Mouse (Mus musculus) neural tube, embryonic 14.5 days (tissue): ENCODE measurements around the gene Cmc2. TPM values are rescaled to one million over a fixed set of nuclear protein-coding genes. Genes with fewer than 3 reads are reported as not detected.

Experiments used
- ATAC-seq: fragments of 200-750 bp; cut with Nextera tagmentation; 2 replicates; pipeline ENCODE4 v1.8.0; 2017; ENCODE audit warnings: low read depth, mild to moderate bottlenecking, moderate TSS enrichment, moderate library complexity
- H3K27ac ChIP-seq: fragments of 300-500 bp; sonication (generic); 2 replicates; pipeline ENCODE4 v1.5.1; 2014; ENCODE audit warnings: low read depth, mild to moderate bottlenecking, control low read depth, low read length, moderate library complexity, mixed read lengths
- H3K27me3 ChIP-seq: fragments of 300-500 bp; sonication (generic); 2 replicates; pipeline ENCODE4 v1.6.1; 2014; ENCODE audit warnings: low read length; ENCODE audit not compliant: control insufficient read depth, insufficient read depth
- H3K36me3 ChIP-seq: fragments of 300-500 bp; sonication (generic); 2 replicates; pipeline ENCODE4 v1.6.1; 2014; ENCODE audit warnings: low read length, mixed read lengths; ENCODE audit not compliant: control insufficient read depth, insufficient read depth
- H3K4me1 ChIP-seq: fragments of 300-500 bp; sonication (generic); 2 replicates; pipeline ENCODE4 v1.6.1; 2014; ENCODE audit warnings: low read length; ENCODE audit not compliant: control insufficient read depth, insufficient read depth
- H3K4me2 ChIP-seq: fragments of 300-500 bp; sonication (generic); 2 replicates; pipeline ENCODE4 v1.6.1; 2014; ENCODE audit warnings: mild to moderate bottlenecking, low read depth, low read length, control low read depth
- H3K4me3 ChIP-seq: fragments of 300-500 bp; sonication (generic); 2 replicates; pipeline ENCODE4 v1.5.1; 2014; ENCODE audit warnings: low read depth, low read length, control low read depth, mixed read lengths
- H3K9ac ChIP-seq: fragments of 300-500 bp; sonication (generic); replicated peaks from 2 replicates; pipeline ENCODE4 v1.6.1; 2014; ENCODE audit warnings: low read depth, mild to moderate bottlenecking, control low read depth, low read length, mixed read lengths
- H3K9me3 ChIP-seq: fragments of 300-500 bp; sonication (generic); 2 replicates; pipeline ENCODE4 v1.6.1; 2016; ENCODE audit warnings: low read length; ENCODE audit not compliant: control insufficient read depth
- WGBS: fragments of 180-500 bp; shearing (Covaris S2); extraction: QIAGEN DNeasy Blood & Tissue Kit; methylation state at CpG from one replicate; pipeline ENCODE4 v1.1.7; 2014; 5-methylcytosine and 5-hydroxymethylcytosine counted together
- polyA plus RNA-seq: library from polyadenylated mRNA; unstranded; fragments of >200 nt; fragmentation: Nextera tagmentation; extraction: Ambion mirVana; gene quantifications from 2 replicates; pipeline ENCODE4 v1.2.1, GENCODE M21; 2014

Gene Cmc2
- polyA plus RNA-seq, 1 experiment from 2014 or later, result 30.1 TPM

GRCm38 (mm10) chr8:116892636-116893035 lies 28.6 kb downstream of the Cmc2 start:
- WGBS, result 83% methylated on average over 9 of the region's 9 CpGs
- Histone ChIP-seq H3K9ac (no peak overlapping the region), H3K27me3 (no peaks in the 10 kb centered on the region), H3K4me3 (no peak overlapping the region), H3K27ac (no peak overlapping the region), H3K4me2 (no peak overlapping the region), H3K9me3 (no peaks in the 10 kb centered on the region), H3K36me3 (peaks cover 8% of the 10 kb centered on the region; the same call in 1 of the 2 replicates), H3K4me1 (no peaks in the 10 kb centered on the region)
- no peak for ATAC-seq

GRCm38 (mm10) chr8:116892130-116892529 lies 29.1 kb downstream of the Cmc2 start:
- 93% methylated on average over 3 of the region's 3 CpGs for WGBS
- Histone ChIP-seq H3K9ac (no peak overlapping the region), H3K36me3 (peaks cover 8% of the 10 kb centered on the region; the same call in 1 of the 2 replicates), H3K4me3 (no peak overlapping the region), H3K4me2 (no peak overlapping the region), H3K9me3 (no peaks in the 10 kb centered on the region), H3K27me3 (no peaks in the 10 kb centered on the region), H3K27ac (no peak overlapping the region), H3K4me1 (no peaks in the 10 kb centered on the region)
- ATAC-seq, result no peak

- Histone ChIP-seq H3K27me3 (no peaks in the 10 kb centered on the region), H3K9me3 (no peaks in the 10 kb centered on the region), H3K9ac (no peak overlapping the region), H3K4me3 (no peak overlapping the region), H3K27ac (no peak overlapping the region), H3K36me3 (peaks cover 8% of the 10 kb centered on the region; the same call in 1 of the 2 replicates), H3K4me2 (no peak overlapping the region), H3K4me1 (no peaks in the 10 kb centered on the region)
- WGBS, result 85% methylated on average over 5 of the region's 5 CpGs
- ATAC-seq, result no peak
These were observed 29.8 kb downstream of the Cmc2 start for GRCm38 (mm10) chr8:116891446-116891845.

GRCm38 (mm10) chr8:116887813-116888212 lies 33.4 kb downstream of the Cmc2 start:
- H3K4me1 ChIP-seq, result no peaks in the 10 kb centered on the region
- 85% methylated on average over 4 of the region's 4 CpGs for WGBS

GRCm38 (mm10) chr8:116881396-116881795 lies 39.9 kb downstream of the Cmc2 start:
- no peak overlapping the region for H3K4me3 ChIP-seq
- H3K4me1 ChIP-seq, result no peaks in the 10 kb centered on the region
- H3K4me2 ChIP-seq, result no peak overlapping the region
- no peak overlapping the region for H3K27ac ChIP-seq
- H3K9ac ChIP-seq, result no peak overlapping the region
- no peaks in the 10 kb centered on the region for H3K36me3 ChIP-seq
- no peak for ATAC-seq
- WGBS, result 94% methylated on average over 8 of the region's 8 CpGs
- H3K9me3 ChIP-seq, result no peaks in the 10 kb centered on the region
- no peaks in the 10 kb centered on the region for H3K27me3 ChIP-seq

More at GRCm38 (mm10) chr8:116887813-116888212, 33.4 kb downstream of the Cmc2 start:
- no peaks in the 10 kb centered on the region for H3K27me3 ChIP-seq
- H3K4me2 ChIP-seq, result no peak overlapping the region
- no peak overlapping the region for H3K27ac ChIP-seq
- no peaks in the 10 kb centered on the region for H3K9me3 ChIP-seq
- H3K4me3 ChIP-seq, result no peak overlapping the region
- ATAC-seq, result no peak
- no peak overlapping the region for H3K9ac ChIP-seq
- H3K36me3 ChIP-seq, result peaks cover 8% of the 10 kb centered on the region; the same call in 1 of the 2 replicates

GRCm38 (mm10) chr8:116875798-116876450 lies 45.3 kb downstream of the Cmc2 start:
- H3K4me1 ChIP-seq, result no peaks in the 10 kb centered on the region
- H3K4me3 ChIP-seq, result no peak overlapping the region
- H3K4me2 ChIP-seq, result no peak overlapping the region
- no peaks in the 10 kb centered on the region for H3K36me3 ChIP-seq
- no peak for ATAC-seq
- H3K9me3 ChIP-seq, result no peaks in the 10 kb centered on the region
- H3K27me3 ChIP-seq, result no peaks in the 10 kb centered on the region
- H3K9ac ChIP-seq, result no peak overlapping the region
- H3K27ac ChIP-seq, result no peak overlapping the region
- 84% methylated on average over 17 of the region's 17 CpGs for WGBS

- WGBS, result 77% methylated on average over 8 of the region's 8 CpGs
- Histone ChIP-seq H3K27me3 (no peaks in the 10 kb centered on the region), H3K4me1 (no peaks in the 10 kb centered on the region), H3K27ac (no peak overlapping the region), H3K4me3 (no peak overlapping the region), H3K36me3 (no peaks in the 10 kb centered on the region), H3K9ac (no peak overlapping the region), H3K4me2 (no peak overlapping the region), H3K9me3 (no peaks in the 10 kb centered on the region)
- no peak for ATAC-seq
These were observed 47.3 kb downstream of the Cmc2 start for GRCm38 (mm10) chr8:116873986-116874385.

- Histone ChIP-seq H3K4me1 (no peaks in the 10 kb centered on the region), H3K36me3 (no peaks in the 10 kb centered on the region), H3K27ac (no peak overlapping the region), H3K9ac (no peak overlapping the region), H3K9me3 (no peaks in the 10 kb centered on the region), H3K4me3 (no peak overlapping the region), H3K4me2 (no peak overlapping the region), H3K27me3 (no peaks in the 10 kb centered on the region)
- 67% methylated on average over 11 of the region's 11 CpGs for WGBS
- ATAC-seq, result no peak
These were observed 47.7 kb downstream of the Cmc2 start for GRCm38 (mm10) chr8:116873586-116873985.

- WGBS, result 82% methylated on average over 2 of the region's 2 CpGs
- no peak overlapping the region for H3K27ac ChIP-seq
- no peak overlapping the region for H3K4me3 ChIP-seq
- H3K27me3 ChIP-seq, result no peaks in the 10 kb centered on the region
- no peaks in the 10 kb centered on the region for H3K9me3 ChIP-seq
- H3K4me2 ChIP-seq, result no peak overlapping the region
- no peaks in the 10 kb centered on the region for H3K36me3 ChIP-seq
- no peak overlapping the region for H3K9ac ChIP-seq
- H3K4me1 ChIP-seq, result no peaks in the 10 kb centered on the region
- ATAC-seq, result no peak
These were observed 48.4 kb downstream of the Cmc2 start for GRCm38 (mm10) chr8:116872761-116873342.
